Mouse (Mus musculus) lung, embryonic 16.5 days (tissue): Measurements from ENCODE around the gene Prkg1. TPM values are rescaled to one million over a fixed set of nuclear protein-coding genes. Genes with fewer than 3 reads are reported as not detected.

ENCODE experiments used
- ATAC-seq: fragments of 200-750 bp; cut with Nextera tagmentation; 2 replicates; pipeline ENCODE4 v1.8.0; 2017; ENCODE audit warnings: low read depth, mild to moderate bottlenecking, moderate library complexity
- H3K27ac ChIP-seq: fragments of 300-500 bp; sonication (generic); 2 replicates; pipeline ENCODE4 v1.5.1; 2014; ENCODE audit warnings: mild to moderate bottlenecking, control low read depth, low read length
- H3K27me3 ChIP-seq: fragments of 300-500 bp; sonication (generic); 2 replicates; pipeline ENCODE4 v1.6.1; 2014; ENCODE audit warnings: low read depth, low read length, mixed read lengths; ENCODE audit not compliant: control insufficient read depth, insufficient read depth
- H3K36me3 ChIP-seq: fragments of 300-500 bp; sonication (generic); 2 replicates; pipeline ENCODE4 v1.6.1; 2014; ENCODE audit warnings: low read length; ENCODE audit not compliant: control insufficient read depth, insufficient read depth
- H3K4me1 ChIP-seq: fragments of 300-500 bp; sonication (generic); replicated peaks from 2 replicates; pipeline ENCODE4 v1.6.1; 2014; ENCODE audit warnings: low read length, mixed read lengths; ENCODE audit not compliant: control insufficient read depth, insufficient read depth
- H3K4me2 ChIP-seq: fragments of 300-500 bp; sonication (generic); 2 replicates; pipeline ENCODE4 v1.6.1; 2014; ENCODE audit warnings: low read depth, low read length, control low read depth
- H3K4me3 ChIP-seq: fragments of 300-500 bp; sonication (generic); 2 replicates; pipeline ENCODE4 v1.5.1; 2014; ENCODE audit warnings: mild to moderate bottlenecking, low read length, control low read depth
- H3K9ac ChIP-seq: fragments of 300-500 bp; sonication (generic); 2 replicates; pipeline ENCODE4 v1.6.1; 2014; ENCODE audit warnings: low read length, control low read depth
- H3K9me3 ChIP-seq: fragments of 300-500 bp; sonication (generic); 2 replicates; pipeline ENCODE4 v1.6.1; 2016; ENCODE audit warnings: low read length; ENCODE audit not compliant: control insufficient read depth
- WGBS: fragments of 180-500 bp; shearing (Covaris S2); extraction: QIAGEN DNeasy Blood & Tissue Kit; methylation state at CpG from one replicate; pipeline ENCODE4 v1.1.7; 2014; 5-methylcytosine and 5-hydroxymethylcytosine counted together
- polyA plus RNA-seq: library from polyadenylated mRNA; unstranded; fragments of >200 nt; fragmentation: Nextera tagmentation; extraction: Ambion mirVana; gene quantifications from 2 replicates; pipeline ENCODE4 v1.2.1, GENCODE M21; 2015

The Prkg1 gene
- polyA plus RNA-seq, 1 experiment from 2014 or later = 6.9 TPM

DNA sequence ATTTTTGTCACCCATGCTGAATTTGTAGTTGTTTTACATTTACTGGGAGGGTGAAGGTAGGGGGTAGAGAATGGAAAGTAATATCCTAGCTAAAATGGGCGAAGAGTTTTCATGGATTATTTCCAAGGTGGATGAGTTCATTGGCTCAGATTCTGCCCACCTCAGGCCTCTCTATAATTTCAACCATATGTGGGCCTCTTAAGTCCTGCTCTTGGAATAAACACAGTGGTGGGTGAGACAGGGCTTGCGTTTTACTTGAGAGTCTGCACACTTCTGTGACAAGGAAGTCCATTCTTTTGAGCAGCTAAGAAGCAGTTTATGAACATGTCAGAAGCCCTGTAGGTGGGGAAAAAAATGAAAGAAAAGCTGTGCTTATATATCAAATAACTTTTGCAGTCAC lies 250.3 kb downstream of the Prkg1 start:
- no peaks in the 10 kb centered on the region for H3K27me3 ChIP-seq
- no peak overlapping the region for H3K4me3 ChIP-seq
- H3K9me3 ChIP-seq = no peaks in the 10 kb centered on the region
- no peak overlapping the region for H3K27ac ChIP-seq
- WGBS = 63% methylated on average over 2 of the region's 2 CpGs
- no peaks in the 10 kb centered on the region for H3K36me3 ChIP-seq
- no peak for ATAC-seq
- H3K4me2 ChIP-seq = no peak overlapping the region
- H3K9ac ChIP-seq = no peak overlapping the region
- H3K4me1 ChIP-seq = no peaks in the 10 kb centered on the region

DNA sequence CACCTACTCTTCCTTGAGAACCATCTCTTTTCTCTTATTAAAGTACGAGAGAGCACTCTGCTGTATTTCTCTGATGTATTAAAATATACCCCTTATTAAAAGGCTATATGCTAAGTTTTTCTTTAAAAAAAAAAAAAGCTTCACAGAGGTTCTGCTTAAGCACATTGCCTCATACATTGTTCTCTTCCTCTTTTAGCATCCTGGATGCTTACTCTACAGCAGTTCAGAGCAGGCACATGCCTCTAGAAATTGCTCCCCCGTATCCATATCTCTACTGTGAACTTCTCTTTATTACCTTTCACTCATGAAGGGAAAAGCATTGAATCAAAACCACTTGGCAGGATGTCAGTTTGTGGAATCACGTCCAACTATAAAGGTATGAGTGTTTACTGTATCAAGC lies 257.0 kb downstream of the Prkg1 start:
- H3K9ac ChIP-seq = no peak overlapping the region
- H3K4me3 ChIP-seq = no peak overlapping the region
- 61% methylated on average over 3 of the region's 3 CpGs for WGBS

DNA sequence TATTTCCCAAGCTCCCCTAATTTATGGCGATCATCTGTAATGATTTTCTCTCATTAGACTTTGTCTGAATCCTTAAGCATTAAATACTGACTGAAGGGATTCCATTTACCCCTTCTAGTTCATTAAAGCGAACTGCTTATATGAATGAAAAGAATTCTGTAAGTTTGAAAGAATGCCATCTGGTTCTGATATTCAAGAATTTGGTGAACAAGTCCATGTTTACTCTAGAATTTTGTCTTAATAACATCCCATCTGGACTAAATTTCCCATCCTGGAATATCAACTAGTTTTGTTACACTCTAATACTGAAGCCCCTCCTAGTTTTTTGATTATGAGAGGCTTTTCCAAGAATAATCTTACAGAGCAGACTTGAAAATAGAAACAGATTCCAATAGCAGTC lies 258.5 kb downstream of the Prkg1 start:
- no peak for ATAC-seq
- no peaks in the 10 kb centered on the region for H3K9me3 ChIP-seq
- H3K36me3 ChIP-seq = no peaks in the 10 kb centered on the region
- WGBS = 84% methylated on average over 2 of the region's 2 CpGs
- no peak overlapping the region for H3K4me3 ChIP-seq
- H3K27ac ChIP-seq = no peak overlapping the region
- H3K27me3 ChIP-seq = no peaks in the 10 kb centered on the region
- H3K4me1 ChIP-seq = no peaks in the 10 kb centered on the region
- H3K4me2 ChIP-seq = no peak overlapping the region
- no peak overlapping the region for H3K9ac ChIP-seq

More for the DNA sequence above, 257.0 kb downstream of the Prkg1 start:
- no peaks in the 10 kb centered on the region for H3K36me3 ChIP-seq
- H3K4me1 ChIP-seq = no peaks in the 10 kb centered on the region
- no peaks in the 10 kb centered on the region for H3K9me3 ChIP-seq
- no peak for ATAC-seq
- H3K4me2 ChIP-seq = no peak overlapping the region
- H3K27ac ChIP-seq = no peak overlapping the region
- no peaks in the 10 kb centered on the region for H3K27me3 ChIP-seq

DNA sequence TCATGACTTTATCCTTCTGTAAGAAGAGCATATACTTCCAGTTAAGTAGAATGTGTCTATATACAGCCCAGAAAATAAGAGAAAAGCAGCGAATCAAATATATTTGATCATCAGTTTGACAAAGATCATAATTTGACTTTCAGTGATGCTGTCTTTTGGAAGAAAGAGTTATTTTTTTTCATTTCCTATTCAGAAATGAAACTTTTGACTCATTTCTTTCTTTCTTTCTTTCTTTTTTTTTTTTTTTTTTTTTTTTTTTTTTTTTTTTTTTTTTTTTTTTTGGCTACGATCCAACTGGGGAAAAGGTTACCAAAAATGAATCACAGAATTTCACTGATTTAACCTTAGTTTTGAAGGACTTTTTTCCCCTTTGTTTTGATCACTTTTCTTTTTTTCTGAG lies 259.8 kb downstream of the Prkg1 start:
- no peak for ATAC-seq
- Histone ChIP-seq H3K27me3 (no peaks in the 10 kb centered on the region), H3K9me3 (no peaks in the 10 kb centered on the region), H3K4me3 (no peak overlapping the region), H3K27ac (no peak overlapping the region), H3K9ac (no peak overlapping the region), H3K4me2 (no peak overlapping the region), H3K36me3 (no peaks in the 10 kb centered on the region), H3K4me1 (no peaks in the 10 kb centered on the region)
- WGBS = 93% methylated on average over 2 of the region's 2 CpGs

DNA sequence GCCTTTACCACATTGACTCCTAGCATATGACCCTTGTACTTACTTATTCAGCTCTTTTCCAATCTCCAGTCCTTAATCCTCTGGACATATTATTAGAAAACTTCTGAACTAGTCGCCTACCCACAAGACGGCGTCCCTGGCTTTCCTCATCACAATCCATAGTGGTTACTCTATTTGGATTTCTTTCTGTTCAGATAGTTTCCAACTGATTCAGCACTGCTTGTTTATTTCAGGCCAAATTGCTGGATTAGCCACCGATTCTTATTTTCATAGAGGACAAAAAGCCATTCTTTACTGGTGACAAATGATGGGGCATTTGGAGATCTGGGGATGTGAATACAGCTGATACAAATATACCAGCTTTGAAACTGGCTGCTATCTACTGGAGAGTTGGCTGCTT lies 267.4 kb downstream of the Prkg1 start:
- no peaks in the 10 kb centered on the region for H3K27me3 ChIP-seq
- H3K27ac ChIP-seq = no peak overlapping the region
- H3K4me3 ChIP-seq = no peak overlapping the region
- 81% methylated on average over 4 of the region's 4 CpGs for WGBS
- no peaks in the 10 kb centered on the region for H3K36me3 ChIP-seq
- ATAC-seq = no peak
- H3K4me2 ChIP-seq = no peak overlapping the region
- H3K9me3 ChIP-seq = no peaks in the 10 kb centered on the region
- no peaks in the 10 kb centered on the region for H3K4me1 ChIP-seq
- H3K9ac ChIP-seq = no peak overlapping the region

DNA sequence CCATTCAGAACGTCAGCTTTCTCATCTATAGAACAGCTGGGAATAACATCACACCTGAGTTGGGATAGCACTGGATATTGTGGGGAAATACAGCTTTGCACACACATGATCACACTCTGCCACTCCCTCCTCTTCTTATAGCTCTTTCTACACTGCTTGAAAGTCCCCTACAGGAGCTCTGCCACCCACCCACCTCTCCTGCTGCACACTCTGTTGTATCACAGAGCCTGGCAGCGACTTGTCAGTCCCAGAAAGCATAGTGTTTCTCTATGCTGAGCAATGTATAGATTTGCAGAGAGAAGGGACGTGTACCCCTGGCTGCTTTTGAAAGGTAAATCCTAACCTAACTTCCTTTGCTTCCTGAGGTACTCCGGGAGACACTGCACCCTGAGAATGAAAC lies 275.2 kb downstream of the Prkg1 start:
- no peaks in the 10 kb centered on the region for H3K9me3 ChIP-seq
- no peak for ATAC-seq
- H3K27ac ChIP-seq = no peak overlapping the region
- no peak overlapping the region for H3K4me3 ChIP-seq
- no peaks in the 10 kb centered on the region for H3K27me3 ChIP-seq
- no peak overlapping the region for H3K9ac ChIP-seq
- no peak overlapping the region for H3K4me2 ChIP-seq
- WGBS = 38% methylated on average over 4 of the region's 4 CpGs
- no peaks in the 10 kb centered on the region for H3K36me3 ChIP-seq
- H3K4me1 ChIP-seq = no peaks in the 10 kb centered on the region

DNA sequence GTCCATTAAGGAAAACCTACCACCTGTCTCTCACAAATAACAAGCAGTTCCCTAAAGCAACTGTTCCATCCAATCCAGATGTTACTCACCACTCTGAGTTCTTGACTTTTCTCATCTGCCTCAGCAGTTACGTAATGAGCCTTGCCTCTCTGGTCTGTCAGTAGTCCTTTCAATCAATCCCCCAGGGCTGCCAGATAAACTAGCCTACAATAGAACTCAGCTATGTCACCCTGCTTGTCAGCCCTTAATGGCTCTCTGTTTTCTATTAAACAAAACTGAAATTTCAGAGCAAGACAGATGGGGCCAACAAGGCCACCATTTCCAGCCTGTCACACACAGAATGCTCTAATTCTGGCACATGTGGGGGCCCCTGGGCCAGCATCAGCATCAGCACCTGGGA lies 293.1 kb downstream of the Prkg1 start:
- Histone ChIP-seq H3K9me3 (no peaks in the 10 kb centered on the region), H3K4me3 (no peak overlapping the region), H3K36me3 (no peaks in the 10 kb centered on the region), H3K27ac (no peak overlapping the region), H3K27me3 (no peaks in the 10 kb centered on the region), H3K9ac (no peak overlapping the region), H3K4me1 (no peaks in the 10 kb centered on the region), H3K4me2 (no peak overlapping the region)
- ATAC-seq = no peak
- 43% methylated on average over 1 of the region's 1 CpGs for WGBS

DNA sequence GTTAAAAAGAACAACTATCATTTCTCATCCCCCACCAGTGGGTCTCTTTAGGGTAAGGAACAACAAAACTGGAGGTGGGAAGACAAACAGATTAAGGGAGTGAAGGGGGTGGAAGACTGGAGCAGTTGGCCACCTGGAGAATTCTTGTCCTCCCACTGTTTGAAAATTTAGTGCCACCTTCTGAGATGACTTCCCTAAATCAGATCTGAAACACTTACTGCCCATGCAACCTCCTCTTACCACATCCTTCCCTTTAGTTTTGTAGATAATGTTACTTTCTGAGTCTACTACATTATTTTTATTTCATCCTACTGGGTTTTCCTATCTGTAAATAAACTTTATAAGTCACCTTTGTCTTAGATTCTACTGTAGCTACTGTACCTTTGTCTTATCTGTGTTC lies 304.6 kb downstream of the Prkg1 start:
- no peak overlapping the region for H3K27ac ChIP-seq
- no peaks in the 10 kb centered on the region for H3K27me3 ChIP-seq
- no peak for ATAC-seq
- no peaks in the 10 kb centered on the region for H3K4me1 ChIP-seq
- H3K9me3 ChIP-seq = no peaks in the 10 kb centered on the region
- no peaks in the 10 kb centered on the region for H3K36me3 ChIP-seq
- no peak overlapping the region for H3K9ac ChIP-seq
- no peak overlapping the region for H3K4me2 ChIP-seq
- H3K4me3 ChIP-seq = no peak overlapping the region

DNA sequence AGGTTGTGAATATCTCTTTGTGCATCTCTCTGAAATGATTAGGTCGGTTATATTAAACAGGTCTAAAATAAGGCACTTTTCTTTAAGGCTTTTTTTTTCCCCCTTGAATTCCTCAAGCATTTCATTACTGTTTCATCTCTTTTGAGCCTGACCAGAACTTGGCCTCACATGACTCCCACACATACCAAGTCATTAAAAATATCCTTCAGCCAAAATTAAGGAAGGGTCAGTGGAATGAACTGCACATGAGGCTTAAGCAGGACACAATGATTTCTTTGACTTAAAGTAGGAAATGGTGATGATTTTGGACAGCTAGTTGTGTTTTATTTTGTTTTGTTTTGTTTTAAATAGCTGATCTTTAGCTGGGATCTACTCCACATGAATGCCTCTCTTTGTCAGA lies 320.7 kb downstream of the Prkg1 start:
- H3K27ac ChIP-seq = no peak overlapping the region
- no peaks in the 10 kb centered on the region for H3K36me3 ChIP-seq
- no peaks in the 10 kb centered on the region for H3K9me3 ChIP-seq
- H3K27me3 ChIP-seq = no peaks in the 10 kb centered on the region
- ATAC-seq = no peak
- 61% methylated on average over 1 of the region's 1 CpGs for WGBS
- no peak overlapping the region for H3K4me2 ChIP-seq
- H3K4me3 ChIP-seq = no peak overlapping the region
- no peak overlapping the region for H3K9ac ChIP-seq
- H3K4me1 ChIP-seq = no peaks in the 10 kb centered on the region

DNA sequence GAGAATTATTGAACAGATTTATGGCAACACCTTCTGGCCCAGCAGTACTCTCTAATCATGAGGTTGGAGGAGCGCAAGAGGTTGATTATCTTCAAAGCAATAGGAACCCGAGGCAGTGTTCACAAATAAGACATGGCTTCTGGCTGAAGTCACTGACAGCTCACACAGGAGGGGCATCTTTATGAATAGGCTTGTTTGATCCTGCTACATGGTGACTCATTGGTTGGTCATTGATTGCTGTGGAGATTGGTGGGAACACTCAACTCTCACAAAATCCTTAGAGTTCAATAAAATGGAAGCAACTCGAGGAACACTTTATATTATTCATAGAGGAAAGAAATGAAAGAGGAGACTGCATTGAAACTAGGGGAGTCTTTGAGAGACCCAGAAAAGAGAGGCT lies 322.5 kb downstream of the Prkg1 start:
- Histone ChIP-seq H3K4me1 (no peaks in the 10 kb centered on the region), H3K9me3 (no peaks in the 10 kb centered on the region), H3K27ac (no peak overlapping the region), H3K36me3 (no peaks in the 10 kb centered on the region), H3K9ac (no peak overlapping the region), H3K4me2 (no peak overlapping the region), H3K27me3 (no peaks in the 10 kb centered on the region), H3K4me3 (no peak overlapping the region)
- 76% methylated on average over 3 of the region's 3 CpGs for WGBS
- ATAC-seq = no peak
